Mouse (Mus musculus) ES-E14 (cell line): ENCODE data around the gene Sphk2. TPM values are rescaled to one million over a fixed set of nuclear protein-coding genes. Genes with fewer than 3 reads are reported as not detected.

Source experiments
- DNase-seq: peaks from one replicate; pipeline ENCODE4 v3.0.0-alpha.2; 2013; ENCODE audit warnings: low read depth, low spot score
- H3K27ac ChIP-seq: 2 replicates; pipeline ENCODE4 v1.5.1; 2012; ENCODE audit warnings: low read depth, mild to moderate bottlenecking, low read length, moderate library complexity, mixed read lengths; ENCODE audit not compliant: poor library complexity, insufficient read depth, severe bottlenecking
- H3K36me3 ChIP-seq: 2 replicates; pipeline ENCODE4 v1.6.1; 2012; ENCODE audit warnings: mild to moderate bottlenecking, low read length, moderate library complexity, mixed read lengths; ENCODE audit not compliant: control insufficient read depth, poor library complexity, insufficient read depth, severe bottlenecking
- H3K4me1 ChIP-seq, 2 experiments: fragments of 150-350 bp in 1 of 2; sonication (generic) in 1 of 2; 2 replicates each; pipeline ENCODE4 v1.6.1; 2012; ENCODE audit warnings: low read length in 2 of 2, mild to moderate bottlenecking in 1 of 2, mixed read lengths in 1 of 2; ENCODE audit not compliant: control insufficient read depth in 2 of 2, insufficient read depth in 2 of 2, poor library complexity in 1 of 2
- H3K4me3 ChIP-seq, 2 experiments: fragments of 150-350 bp in 1 of 2; sonication (generic) in 1 of 2; 2 replicates each; pipeline ENCODE4 v1.5.1; 2012; ENCODE audit warnings: low read length in 2 of 2, low read depth in 1 of 2, mild to moderate bottlenecking in 1 of 2, mixed read lengths in 1 of 2; ENCODE audit not compliant: insufficient read depth in 1 of 2, poor library complexity in 1 of 2, severe bottlenecking in 1 of 2
- H3K9ac ChIP-seq: 2 replicates; pipeline ENCODE4 v1.6.1; 2012; ENCODE audit warnings: low read depth, mild to moderate bottlenecking, low read length, mixed read lengths; ENCODE audit not compliant: poor library complexity, insufficient read depth, severe bottlenecking
- H3K9me3 ChIP-seq: fragments of 150-350 bp; sonication (generic); 2 replicates; pipeline ENCODE4 v1.6.1; 2012; ENCODE audit warnings: low read depth, mild to moderate bottlenecking, low read length; ENCODE audit not compliant: control insufficient read depth, insufficient read depth
- CHD2 ChIP-seq: IDR thresholded peaks from 2 replicates; pipeline ENCODE4 v1.6.1; 2014; ENCODE audit warnings: mild to moderate bottlenecking, low read depth, low read length, inconsistent platforms
- HCFC1 ChIP-seq: IDR thresholded peaks from 2 replicates; pipeline ENCODE4 v1.6.1; 2012; ENCODE audit warnings: low read length, inconsistent platforms, borderline replicate concordance; ENCODE audit not compliant: insufficient read depth
- MAFK ChIP-seq: IDR thresholded peaks from 2 replicates; pipeline ENCODE4 v1.6.1; 2014; ENCODE audit warnings: mild to moderate bottlenecking, low read depth, low read length, inconsistent platforms; ENCODE audit not compliant: insufficient read depth
- ZC3H11A ChIP-seq: IDR thresholded peaks from 2 replicates; pipeline ENCODE4 v1.6.1; 2012; ENCODE audit warnings: low read depth, mild to moderate bottlenecking, inconsistent platforms, low read length, borderline replicate concordance
- ZNF384 ChIP-seq: IDR thresholded peaks from 2 replicates; pipeline ENCODE4 v1.6.1; 2012; ENCODE audit warnings: low read depth, low read length, inconsistent platforms
- in situ Hi-C, 2 experiments: fragments of 600-800 bp; cut with MboI; formaldehyde crosslinking; loops; one replicate each; pipeline ENCODE4 v1.15.1; 2025; ENCODE audit warnings: low sequenced_read_pairs in 2 of 2, inconsistent platforms in 1 of 2; ENCODE audit not compliant: unreplicated experiment in 2 of 2
- total RNA-seq: library from RNA; depleted of rRNA; stranded (reverse); fragments of 300-350 nt; gene quantifications from 2 replicates; pipeline ENCODE4 v1.2.3, GENCODE M21; 2012

The Sphk2 gene
- total RNA-seq, 1 experiment = 21.5 TPM

DNA sequence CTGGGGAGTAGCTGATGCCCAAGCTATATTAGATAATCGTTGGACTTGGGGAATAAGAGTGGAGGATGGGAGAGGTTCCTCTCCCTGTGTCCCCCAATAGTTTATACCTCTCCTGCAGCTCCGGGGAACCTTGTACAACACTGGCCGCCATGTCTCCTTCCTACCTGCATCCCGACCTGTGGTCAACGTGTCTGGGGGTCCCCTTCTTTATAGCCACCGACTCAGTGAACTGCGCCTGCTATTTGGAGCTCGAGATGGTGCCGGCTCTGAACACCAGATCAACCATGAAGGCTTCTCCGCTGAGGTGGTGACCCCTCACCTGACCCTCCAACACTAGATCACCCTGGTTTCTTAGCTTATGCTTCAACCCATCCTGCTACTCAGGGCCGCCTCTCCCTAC lies 15.5 kb downstream of the Sphk2 start:
- Histone ChIP-seq H3K4me1 (peaks cover 0 to 14% of the 10 kb centered on the region in 2 experiments; a peak in 2 of 4 replicates), H3K4me3 (no peak overlapping the region), H3K9ac (no peak overlapping the region), H3K27ac (no peak overlapping the region), H3K36me3 (no peaks in the 10 kb centered on the region), H3K9me3 (no peaks in the 10 kb centered on the region)
- in situ Hi-C loops = no loop called here
- TF ChIP-seq HCFC1 (no peak), ZC3H11A (no peak)
- no peak for DNase-seq

DNA sequence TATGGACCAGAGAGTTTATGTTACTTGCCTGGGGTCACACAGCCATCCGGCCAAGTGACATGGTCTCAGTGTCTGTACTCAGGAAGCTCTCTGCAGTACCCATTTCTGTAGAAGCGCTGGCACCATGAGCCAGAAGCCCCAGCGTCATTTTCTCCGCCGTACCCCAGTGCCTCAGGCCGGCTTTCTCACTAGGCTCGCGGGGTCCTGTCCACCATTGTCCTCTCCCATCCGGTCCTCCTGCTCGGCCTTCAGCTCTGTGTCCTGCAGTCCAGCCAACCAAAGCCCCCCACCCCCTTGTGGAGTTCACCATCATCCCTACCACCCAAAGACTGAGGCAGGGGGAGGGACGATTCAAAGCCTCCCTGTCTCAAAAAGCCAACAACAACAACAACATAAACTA lies 16.2 kb downstream of the Sphk2 start:
- no peak for TF ChIP-seq MAFK
- TF ChIP-seq HCFC1 = no peak
- no peak for TF ChIP-seq ZNF384
- no peak for TF ChIP-seq ZC3H11A
- no peak for TF ChIP-seq CHD2
- no peaks in the 10 kb centered on the region for H3K9me3 ChIP-seq
- no peaks in the 10 kb centered on the region for H3K36me3 ChIP-seq
- in situ Hi-C loops = no loop called here
- peaks cover 0 to 12% of the 10 kb centered on the region in 2 experiments; a peak in 2 of 4 replicates for H3K4me1 ChIP-seq
- H3K27ac ChIP-seq = no peak overlapping the region
- no peak for DNase-seq
- peak overlapping the region; percentile 18; the same call in 1 of the 2 replicates for H3K9ac ChIP-seq
- no peak overlapping the region for H3K4me3 ChIP-seq

DNA sequence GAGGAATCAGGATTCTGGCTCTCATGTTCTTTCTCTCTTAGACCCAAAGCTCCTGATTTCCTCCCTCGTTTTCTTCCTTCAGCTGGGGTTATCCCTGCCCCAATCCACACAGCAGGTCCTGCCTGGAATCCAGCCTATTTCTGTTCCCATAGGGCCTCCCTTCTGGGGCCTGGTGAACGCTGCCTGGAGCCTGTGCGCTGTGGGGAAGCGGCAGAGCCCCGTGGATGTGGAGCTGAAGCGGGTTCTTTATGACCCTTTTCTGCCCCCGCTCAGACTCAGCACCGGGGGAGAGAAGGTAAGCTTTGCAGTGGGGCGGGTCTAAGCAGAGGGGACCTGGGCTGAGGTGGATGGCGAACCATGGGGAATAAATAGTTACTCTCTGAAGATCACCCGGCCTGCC lies 16.7 kb downstream of the Sphk2 start:
- TF ChIP-seq MAFK (no peak), CHD2 (no peak)
- H3K36me3 ChIP-seq = no peaks in the 10 kb centered on the region
- in situ Hi-C loops = no loop called here
- H3K4me1 ChIP-seq = peaks cover 0 to 12% of the 10 kb centered on the region in 2 experiments; a peak in 2 of 4 replicates
- H3K27ac ChIP-seq = no peak overlapping the region
- no peak for DNase-seq
- H3K4me3 ChIP-seq = peak overlapping the region; percentile 41 to 53; a peak in 3 of 4 replicates
- no peaks in the 10 kb centered on the region for H3K9me3 ChIP-seq
- H3K9ac ChIP-seq = peak overlapping the region; percentile 59; the same call in 1 of the 2 replicates

DNA sequence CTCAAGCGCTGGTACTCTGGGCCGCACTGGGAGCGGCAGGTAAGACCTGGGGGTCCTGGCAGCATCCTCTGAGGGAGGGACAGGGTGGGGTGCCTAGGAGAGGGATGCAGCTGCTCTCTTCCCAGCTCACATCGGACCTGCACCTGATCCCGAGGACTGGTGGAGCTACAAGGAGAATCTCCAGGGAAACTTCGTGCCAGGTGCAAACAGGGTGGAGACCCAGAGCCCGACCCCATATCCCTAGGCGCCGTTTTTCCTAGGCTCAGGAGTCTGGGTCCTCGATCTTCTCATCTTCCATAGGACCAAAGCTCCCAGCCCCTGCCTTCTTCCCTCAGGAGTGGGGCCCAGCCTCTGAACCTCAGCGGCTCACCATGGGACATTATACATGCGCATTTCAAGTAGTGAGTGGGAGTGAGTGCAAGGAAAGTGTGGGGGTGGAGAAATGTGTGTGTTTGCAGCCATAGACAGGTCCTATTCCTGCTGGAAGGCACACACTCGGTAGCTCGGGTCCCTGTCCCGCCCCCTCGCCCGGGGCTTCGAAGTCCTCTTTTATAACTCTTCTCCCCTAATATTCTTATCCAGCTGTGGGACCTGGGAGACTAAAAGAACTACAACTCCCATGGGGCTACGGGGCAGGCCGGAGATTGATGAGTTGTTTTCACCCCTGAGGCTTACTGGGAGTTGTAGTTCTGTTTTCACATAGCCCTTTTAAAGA lies 17.3 kb downstream of the Sphk2 start:
- peak overlapping the region; percentile 53 to 59 for H3K4me3 ChIP-seq
- no peak overlapping the region for H3K27ac ChIP-seq
- no peak for DNase-seq
- no peaks in the 10 kb centered on the region for H3K36me3 ChIP-seq
- in situ Hi-C loops = no loop called here
- peak overlapping the region; percentile 29; the same call in 1 of the 2 replicates for H3K9ac ChIP-seq
- H3K9me3 ChIP-seq = no peaks in the 10 kb centered on the region
- TF ChIP-seq ZNF384 = no peak
- TF ChIP-seq HCFC1 = peak; percentile 99
- H3K4me1 ChIP-seq = peaks cover 0 to 9% of the 10 kb centered on the region in 2 experiments; a peak in 2 of 4 replicates

DNA sequence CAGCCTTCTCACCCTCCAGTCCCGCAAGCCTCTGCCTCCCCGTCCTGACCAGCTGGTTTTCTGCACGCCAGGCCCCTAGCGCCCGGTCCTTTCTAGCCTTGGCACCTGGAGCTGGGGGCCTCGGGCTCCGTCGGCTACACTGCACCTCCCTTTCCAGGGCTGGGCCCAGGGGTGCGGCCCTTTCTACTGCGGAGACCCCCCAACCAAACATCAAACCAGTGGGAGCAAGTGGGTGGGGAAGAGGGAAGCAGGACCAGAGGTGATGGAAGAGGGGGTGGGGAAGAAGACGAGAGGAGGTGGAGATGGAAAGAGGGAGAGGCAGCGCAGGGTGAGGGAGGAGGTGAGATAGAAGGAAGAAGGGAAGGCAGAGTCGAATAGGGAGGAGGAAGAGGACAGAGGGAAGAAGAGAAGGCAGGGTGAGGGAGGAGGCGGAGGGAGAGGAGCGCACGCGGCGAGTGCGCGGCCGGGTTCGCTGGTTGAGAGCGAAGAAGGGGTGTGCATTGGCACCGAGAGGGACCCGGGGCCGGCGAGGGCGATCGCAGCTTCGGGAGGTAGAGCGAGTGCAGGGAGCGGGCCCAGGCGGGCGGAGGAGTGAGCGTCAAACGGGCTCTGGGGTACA lies 18.2 kb downstream of the Sphk2 start, which contains the start of gene Car11:
Car11 (plus strand) TSS at position 321 of the 619 bp plus-strand sequence.
- no peak within 1 kb of the TSS for H3K27ac ChIP-seq
- in situ Hi-C loops = no loop called here
- H3K4me3 ChIP-seq = peak within 1 kb of the TSS; percentile 53 to 59
- H3K36me3 ChIP-seq = no peaks in the 10 kb centered on the region
- no peak for DNase-seq
- H3K9ac ChIP-seq = peak within 1 kb of the TSS; percentile 29
- peaks cover 0 to 8% of the 10 kb centered on the region in 2 experiments; a peak in 1 of 4 replicates for H3K4me1 ChIP-seq
- no peaks in the 10 kb centered on the region for H3K9me3 ChIP-seq
- no peak for TF ChIP-seq MAFK
- TF ChIP-seq ZC3H11A = no peak
- TF ChIP-seq HCFC1 = no peak
- TF ChIP-seq CHD2 = no peak
- no peak for TF ChIP-seq ZNF384
